Mouse (Mus musculus) gastrocnemius, postnatal 36 days (tissue): ENCODE measurements around the gene Zfp113. TPM values are rescaled to one million over a fixed set of nuclear protein-coding genes. Genes with fewer than 3 reads are reported as not detected.
A peak's percentile ranks its signal among the peaks of the same experiment; 100 is the strongest.

Experiments
- DNase-seq, 2 experiments: peaks; one replicate each; pipeline ENCODE4 v3.0.0; 2022
- intact Hi-C: fragments of 180-260 bp; cut with DNase I; formaldehyde crosslinking; loops from one replicate; pipeline ENCODE4 v1.15.1; 2025
- long read RNA-seq, 2 experiments: library from polyadenylated mRNA; stranded (forward); transcript quantifications; one replicate each; pipeline ENCODE4 v2.0.0; 2021
- total RNA-seq, 2 experiments: library from RNA; stranded (reverse); gene quantifications; 2 replicates each; pipeline ENCODE4 v1.2.3; 2021

Gene Zfp113
- 1 to 10 TPM; 2.5 to 5.4 TPM for total RNA-seq
- long read RNA-seq, experiment 1 = 0 reads
- long read RNA-seq, experiment 2, full-length matches to known transcripts = 3 of 4 reads
- long read RNA-seq, experiment 2, partial matches to known transcripts = 0 of 4 reads
- long read RNA-seq, experiment 2, other reads (novel, unspliced or antisense) = 1 of 4 reads

DNA sequence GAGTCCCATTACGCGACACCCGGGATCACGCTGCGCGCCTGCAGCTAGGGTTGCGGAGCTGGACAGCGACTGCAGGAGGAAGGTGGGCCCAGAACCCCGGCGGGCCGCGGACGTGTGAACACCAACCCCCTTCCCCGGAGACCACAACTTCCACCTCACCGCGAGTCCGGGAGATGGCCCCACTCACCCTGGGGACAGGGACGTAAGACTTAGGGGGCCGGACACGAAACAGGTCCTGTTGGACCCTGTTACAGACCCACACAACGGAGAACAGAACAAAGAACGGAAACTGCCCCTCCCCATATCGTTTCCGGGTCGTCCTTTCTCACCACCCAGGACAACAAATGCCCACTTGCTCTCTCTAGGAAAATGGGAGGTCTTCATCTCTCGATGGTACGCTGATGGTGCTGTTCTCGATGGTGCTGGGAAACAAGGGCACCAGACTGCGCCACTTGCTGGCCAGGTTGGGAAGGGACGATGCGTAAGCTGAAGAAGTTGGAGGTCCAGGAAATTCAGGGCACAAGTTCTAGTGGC lies at the start of gene Zfp113:
TSS of gene Zfp113 (minus strand) at position 302 of the 534 bp plus-strand sequence.
- intact Hi-C loops = no loop called here
- DNase-seq = peak; percentile 72 to 77

DNA sequence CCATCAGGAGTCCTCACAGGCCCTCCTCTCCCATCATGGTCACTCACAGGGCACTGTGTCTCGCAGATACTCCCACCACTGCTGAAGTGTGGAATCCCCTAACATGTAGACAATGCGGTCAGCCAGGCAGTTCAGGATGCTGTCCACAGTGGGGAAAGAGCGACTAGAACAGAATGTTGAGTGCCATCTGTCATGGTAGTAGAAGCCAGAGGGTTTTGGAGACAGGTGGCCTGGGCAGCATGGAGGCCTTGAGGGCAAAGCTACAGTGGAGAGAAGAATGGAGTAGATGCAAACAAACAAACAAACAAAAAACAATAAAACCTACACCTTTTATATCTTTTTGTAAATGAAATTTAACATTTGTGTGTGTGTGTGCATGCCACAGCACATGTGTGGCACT lies 46.5 kb upstream of the Zfp113 start:
- no peak for DNase-seq
- intact Hi-C loops = no loop called here

DNA sequence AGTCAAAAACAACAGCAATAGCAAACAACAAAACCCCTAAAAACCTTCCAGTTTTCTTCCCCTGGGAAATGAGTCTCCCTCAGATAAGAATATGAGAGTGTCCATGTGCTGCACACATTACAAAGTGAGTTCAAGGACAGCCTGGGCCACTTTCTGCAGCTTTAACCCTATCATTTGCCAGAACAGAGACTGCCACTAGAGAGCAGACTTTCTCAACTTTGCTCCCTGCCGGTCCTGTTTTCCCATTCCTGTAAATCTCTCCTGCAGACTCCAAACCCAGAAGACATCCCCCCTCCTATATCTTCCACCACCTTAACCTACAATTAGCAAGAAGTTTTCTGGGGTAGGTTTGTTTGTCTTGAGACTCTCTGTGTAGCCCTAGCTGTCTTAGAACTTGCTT lies 44.0 kb upstream of the Zfp113 start:
- intact Hi-C loops = no loop called here
- DNase-seq = no peak

DNA sequence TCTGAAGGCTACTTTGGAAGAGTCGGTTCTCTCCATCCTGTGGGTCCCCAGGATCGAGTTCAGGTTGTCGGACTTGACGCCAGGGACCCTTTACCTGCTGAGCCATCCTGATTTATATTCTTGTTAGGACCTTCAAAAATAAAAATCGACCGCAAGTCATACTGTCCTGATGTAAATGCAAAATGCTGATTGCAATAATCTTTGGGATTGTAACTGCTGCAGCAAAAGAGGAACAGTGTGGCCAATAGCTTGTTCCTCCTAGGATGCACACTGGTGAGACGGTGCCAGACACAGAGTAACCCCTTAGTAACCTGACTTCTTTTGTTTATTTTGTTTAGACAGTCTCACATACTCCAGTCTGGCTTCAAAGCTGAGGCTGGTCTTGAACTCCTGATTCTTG lies 39.9 kb upstream of the Zfp113 start:
- no peak for DNase-seq
- intact Hi-C loops = no loop called here

DNA sequence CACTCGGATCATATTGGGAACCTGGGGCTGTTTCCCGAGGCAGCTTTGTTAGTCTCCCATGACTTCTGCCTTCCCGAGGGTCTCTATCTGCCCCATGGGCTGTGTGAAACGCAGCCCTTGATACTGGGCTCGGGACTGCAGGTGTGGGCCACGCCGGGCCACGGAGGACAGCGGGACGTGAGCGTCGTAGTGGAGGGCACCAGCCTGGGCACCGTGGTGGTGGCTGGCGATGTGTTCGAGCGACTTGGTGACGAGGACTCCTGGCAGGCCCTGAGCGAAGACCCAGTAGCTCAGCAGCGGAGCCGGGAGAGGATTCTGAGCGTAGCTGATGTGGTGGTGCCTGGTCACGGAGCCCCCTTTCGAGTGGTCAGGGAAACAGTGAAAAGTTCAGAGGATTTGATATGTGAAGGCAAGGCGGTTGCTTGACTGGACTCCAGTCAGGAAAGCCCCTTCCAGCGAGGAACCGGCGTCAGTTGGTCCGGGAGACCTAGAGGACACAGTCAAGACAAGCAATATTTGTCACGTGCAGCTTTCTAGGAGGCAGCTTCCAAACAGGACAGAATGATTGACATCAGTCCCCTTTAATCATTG lies 39.3 kb upstream of the Zfp113 start:
- intact Hi-C loops = no loop called here
- no peak for DNase-seq

DNA sequence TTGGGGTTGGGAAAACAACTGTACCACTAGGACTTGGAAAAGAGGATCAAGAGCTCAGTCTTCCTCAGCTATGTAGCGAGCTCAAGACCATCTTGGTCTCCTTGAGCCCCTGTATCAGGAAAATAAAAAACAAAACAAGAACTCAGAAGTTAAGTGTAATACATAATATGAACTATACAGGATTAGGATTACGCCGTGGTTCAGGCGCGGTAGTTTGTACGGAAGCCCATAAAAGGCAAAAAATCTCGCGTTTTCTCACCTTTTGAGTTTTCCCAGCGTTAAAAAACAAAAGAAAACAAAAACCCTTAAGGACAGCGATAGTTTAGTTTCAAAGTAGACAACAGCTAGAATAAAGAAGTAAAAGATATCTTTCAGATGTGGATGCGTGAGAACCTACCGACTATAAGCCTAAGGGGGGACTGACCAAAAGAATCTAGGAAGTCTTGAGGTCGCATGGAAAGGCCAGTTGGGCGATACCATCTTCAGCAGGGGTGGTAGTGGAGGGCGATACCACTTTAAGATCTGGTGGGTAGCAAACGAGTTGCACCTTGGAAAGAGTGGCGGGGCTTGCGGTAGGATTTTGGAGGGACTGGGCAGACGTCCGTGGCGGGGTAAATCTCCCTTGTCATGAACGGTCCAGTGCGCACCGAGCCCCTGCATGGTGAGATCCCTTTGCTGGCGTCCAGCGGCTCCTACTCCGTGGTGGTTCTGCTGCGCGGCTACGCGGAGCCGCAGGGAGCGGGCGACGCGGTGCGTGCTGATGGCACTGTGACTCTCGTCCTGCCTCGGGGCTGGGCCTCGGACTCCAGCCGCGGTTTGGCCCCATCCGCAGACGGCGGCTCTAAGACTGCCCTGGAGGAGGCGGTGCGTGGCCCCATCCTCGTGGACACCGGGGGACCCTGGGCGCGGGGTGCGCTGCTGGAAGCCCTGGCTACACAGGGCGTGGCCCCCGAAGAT lies 38.5 kb upstream of the Zfp113 start, which contains the start of gene Mblac1:
TSS of gene Mblac1 (plus strand) at position 544 of the 957 bp plus-strand sequence.
- intact Hi-C loops = no loop called here

DNA sequence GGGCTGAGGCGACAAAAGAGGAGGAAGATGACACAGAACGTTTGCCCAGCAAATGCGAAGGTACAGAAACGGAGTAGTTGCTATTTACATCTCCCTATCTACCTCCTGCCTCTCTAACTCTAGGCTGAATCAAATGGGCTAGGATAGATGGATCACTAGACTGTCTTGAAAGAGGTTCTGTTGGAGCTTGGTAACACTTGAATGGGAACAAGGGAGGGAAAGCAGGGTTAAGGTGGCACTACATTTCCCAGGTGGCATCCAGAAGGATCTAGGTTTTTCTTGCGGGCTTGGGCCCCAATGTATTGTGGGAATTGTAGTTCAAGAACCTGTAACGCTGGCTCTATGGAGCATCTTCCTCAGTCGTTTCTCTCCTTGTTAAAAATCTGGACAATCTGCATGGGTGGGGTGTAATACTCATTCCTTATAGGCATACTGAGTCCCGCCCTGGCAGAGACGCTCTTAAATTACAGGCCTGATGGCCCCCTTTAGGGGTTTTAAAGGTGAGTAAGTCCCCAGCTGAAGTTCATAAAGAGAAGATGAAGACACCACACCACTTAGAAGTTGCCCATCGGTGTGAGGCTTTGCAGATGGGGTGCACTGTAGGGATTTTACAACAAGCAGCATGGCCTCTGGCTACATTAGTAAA lies 32.2 kb upstream of the Zfp113 start:
- intact Hi-C loops = no loop called here
- DNase-seq = peak in 1 of 2 experiments; percentile 50

More for the DNA sequence above, 38.5 kb upstream of the Zfp113 start, which contains the start of gene Mblac1:
- DNase-seq = peak; percentile 72 to 79

DNA sequence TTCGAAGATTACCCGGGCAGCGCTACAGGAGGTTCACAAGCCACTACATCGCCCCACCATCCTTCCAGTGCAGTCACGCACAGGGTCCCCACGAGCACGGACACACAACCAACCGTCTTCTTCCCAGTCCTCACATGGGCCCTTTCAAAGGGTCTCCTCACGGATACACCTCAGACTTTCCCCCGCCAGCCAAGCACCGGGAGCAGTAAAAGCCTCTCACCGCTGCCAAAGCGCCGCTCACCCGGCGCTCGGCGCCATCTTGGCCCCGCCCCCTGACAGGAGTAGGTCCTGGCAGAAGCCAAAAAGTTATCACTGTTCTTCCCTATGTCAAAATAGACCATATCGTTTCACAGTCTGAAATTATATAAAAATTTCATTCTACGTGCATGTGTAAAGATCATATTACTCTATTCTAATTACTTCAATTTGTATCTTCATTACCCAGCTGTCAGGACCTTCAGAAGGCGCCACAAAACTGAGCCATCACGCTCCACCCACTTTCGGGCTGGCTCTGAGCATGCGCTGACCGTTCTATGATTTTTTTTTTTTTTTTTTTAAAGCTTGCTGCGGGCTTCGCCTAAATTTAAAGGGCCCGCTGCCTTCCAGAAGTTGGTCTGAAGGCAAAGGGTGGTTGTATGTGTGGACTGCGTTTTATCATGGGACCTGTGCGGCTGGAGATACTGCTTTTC lies 31.6 kb upstream of the Zfp113 start, which contains the start of the genes Taf6 and Cnpy4:
TSS of gene Taf6 (minus strand) at position 502 of the 689 bp plus-strand sequence.
TSS of gene Cnpy4 (plus strand) at position 536 of the 689 bp plus-strand sequence.
- peak; percentile 73 to 74 for DNase-seq
- intact Hi-C loops = no loop called here

DNA sequence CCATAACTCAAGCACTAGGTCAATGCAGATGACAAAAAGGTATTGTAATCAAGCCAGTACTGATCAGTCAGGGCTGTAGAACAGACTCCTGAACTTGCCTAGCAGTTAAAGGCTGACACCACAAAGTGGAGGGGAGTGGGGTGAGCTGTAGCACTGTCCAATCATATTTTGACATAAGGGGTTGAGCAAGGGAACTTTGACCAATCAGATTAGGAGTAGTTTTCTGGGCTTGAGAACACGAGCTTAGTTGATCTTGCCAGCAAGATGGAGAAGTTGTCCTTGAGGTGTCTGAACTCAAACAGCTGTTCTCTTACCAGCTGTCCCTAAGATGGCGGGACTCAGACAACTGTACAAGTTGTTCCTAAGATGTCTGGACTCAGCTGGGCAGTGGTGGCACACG lies 17.7 kb upstream of the Zfp113 start:
- no peak for DNase-seq
- intact Hi-C loops = no loop called here

DNA sequence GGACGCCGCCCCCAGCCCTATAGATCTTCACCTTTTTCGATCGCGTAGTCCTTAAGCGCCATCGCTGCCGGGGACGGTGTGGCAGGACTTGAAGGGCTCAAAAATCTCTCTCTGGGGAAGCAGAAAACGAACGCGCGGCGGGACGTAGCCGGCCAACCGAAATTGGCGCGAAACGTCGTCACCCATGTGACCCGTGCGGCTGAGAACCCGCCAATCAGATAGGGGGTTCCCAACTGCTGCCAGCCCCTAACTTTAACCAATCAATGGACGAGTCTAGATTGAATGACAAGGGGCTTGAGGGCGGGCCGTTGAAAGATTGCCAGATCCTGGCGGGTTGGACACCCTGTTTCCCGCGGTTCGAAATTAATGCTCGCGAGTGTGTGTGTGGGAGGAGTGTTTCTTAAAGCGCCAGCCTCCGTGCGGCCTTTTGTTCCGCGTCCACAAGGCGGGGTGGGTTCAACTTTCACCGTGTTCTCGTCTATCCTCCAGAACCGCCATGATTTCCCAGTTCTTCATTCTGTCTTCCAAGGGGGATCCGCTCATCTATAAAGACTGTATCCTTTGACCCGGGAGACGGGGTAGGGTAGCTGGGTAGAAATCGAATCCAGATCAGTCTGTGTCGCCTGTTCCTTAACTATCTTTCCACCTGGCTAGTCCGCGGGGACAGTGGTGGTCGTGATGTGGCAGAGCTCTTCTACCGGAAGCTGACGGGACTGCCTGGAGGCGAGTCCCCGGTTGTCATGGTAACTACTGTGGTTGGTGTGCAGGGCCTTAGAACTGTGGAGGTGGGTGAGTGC lies 16.3 kb upstream of the Zfp113 start, which contains the start of the genes Ap4m1 and Mcm7:
TSS of gene Ap4m1 (plus strand) at position 308 of the 797 bp plus-strand sequence.
TSS of gene Mcm7 (minus strand) at position 728 of the 797 bp plus-strand sequence.
- intact Hi-C loops = no loop called here
- DNase-seq = peak; percentile 97 to 99

DNA sequence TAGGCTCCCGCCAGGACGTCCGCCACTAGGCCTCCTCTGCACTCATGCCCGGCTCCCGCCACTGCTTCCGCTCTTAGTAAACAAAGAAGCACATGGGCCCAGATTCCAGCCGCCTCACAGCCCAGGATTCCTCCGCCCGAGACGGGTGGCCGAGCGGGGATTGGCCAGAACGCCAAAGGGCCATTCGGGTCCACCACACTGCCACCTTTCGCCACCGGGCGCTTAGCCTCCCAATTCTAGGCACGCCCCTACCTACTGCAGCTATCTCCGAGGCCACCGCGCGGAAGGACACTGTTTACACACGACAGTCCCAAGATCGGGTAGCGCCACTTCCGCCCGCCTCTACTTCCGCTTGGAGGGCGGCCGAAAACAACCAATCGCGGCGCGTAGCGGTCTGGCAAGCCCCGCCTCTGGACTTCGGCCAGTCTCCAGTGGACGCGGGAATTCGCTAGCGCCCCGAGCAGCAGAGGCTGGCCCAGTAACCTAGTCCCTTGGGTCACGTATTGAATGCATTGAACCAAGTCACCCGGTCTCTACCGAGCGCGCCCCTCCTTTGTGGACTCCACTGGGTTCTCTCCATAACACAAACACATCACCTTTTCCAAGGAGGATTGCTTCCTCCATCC lies 15.5 kb upstream of the Zfp113 start:
- peak; percentile 96 for DNase-seq
- intact Hi-C loops = no loop called here

DNA sequence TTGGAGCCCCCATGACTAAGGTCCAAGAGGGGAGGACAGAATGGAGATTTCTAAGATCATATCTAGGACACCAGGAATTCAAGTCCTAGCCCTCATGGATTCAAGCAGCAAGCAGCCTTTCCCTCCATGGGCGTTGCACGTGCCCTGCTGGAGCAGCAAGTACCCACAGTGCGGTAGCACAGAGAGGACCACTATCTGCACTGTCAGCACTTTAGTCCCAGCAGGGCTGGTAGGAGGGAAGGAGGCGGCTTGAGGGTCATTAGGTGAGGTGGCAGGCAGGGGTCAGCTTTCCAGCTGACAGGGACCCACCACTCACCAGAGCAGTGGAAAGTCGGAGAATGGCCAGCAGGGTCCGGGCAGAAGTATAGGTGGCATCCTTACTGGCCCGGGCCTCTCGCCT lies 10.1 kb upstream of the Zfp113 start:
- intact Hi-C loops = no loop called here
- no peak for DNase-seq

DNA sequence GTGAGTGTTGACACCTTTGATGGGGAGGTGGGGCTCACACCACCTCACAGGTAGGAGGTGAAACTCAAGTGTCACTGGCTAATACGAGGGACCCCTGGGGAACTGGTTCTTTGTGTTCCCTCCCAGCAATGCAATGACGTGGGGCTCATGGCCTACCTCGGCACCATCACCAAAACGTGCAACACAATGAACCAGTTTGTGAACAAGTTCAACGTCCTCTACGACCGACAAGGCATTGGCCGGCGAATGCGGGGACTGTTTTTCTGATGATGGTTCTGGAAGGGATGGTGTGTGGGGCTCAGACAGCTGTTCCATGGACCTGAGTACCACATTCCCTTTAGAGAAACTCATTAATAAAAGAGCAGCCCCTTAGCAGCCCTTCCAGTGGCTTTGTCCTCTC lies 8.1 kb upstream of the Zfp113 start:
- no peak for DNase-seq
- intact Hi-C loops = no loop called here

DNA sequence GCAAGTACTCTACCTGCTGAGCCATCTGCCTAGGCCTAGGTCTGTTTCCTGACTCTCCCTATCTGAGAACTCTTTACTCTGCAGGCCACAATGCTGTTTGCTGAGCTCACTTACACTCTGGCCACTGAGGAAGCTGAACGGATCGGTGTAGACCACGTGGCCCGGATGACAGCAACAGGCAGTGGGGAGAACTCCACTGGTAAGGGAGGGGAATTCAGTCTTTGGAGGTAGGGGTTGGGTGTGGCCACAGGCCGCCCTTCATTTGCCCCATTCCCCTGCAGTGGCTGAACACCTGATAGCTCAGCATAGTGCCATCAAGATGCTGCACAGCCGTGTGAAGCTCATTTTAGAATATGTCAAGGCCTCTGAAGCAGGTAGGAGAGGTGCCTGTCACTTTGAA lies 7.5 kb upstream of the Zfp113 start:
- no peak for DNase-seq
- intact Hi-C loops = no loop called here

DNA sequence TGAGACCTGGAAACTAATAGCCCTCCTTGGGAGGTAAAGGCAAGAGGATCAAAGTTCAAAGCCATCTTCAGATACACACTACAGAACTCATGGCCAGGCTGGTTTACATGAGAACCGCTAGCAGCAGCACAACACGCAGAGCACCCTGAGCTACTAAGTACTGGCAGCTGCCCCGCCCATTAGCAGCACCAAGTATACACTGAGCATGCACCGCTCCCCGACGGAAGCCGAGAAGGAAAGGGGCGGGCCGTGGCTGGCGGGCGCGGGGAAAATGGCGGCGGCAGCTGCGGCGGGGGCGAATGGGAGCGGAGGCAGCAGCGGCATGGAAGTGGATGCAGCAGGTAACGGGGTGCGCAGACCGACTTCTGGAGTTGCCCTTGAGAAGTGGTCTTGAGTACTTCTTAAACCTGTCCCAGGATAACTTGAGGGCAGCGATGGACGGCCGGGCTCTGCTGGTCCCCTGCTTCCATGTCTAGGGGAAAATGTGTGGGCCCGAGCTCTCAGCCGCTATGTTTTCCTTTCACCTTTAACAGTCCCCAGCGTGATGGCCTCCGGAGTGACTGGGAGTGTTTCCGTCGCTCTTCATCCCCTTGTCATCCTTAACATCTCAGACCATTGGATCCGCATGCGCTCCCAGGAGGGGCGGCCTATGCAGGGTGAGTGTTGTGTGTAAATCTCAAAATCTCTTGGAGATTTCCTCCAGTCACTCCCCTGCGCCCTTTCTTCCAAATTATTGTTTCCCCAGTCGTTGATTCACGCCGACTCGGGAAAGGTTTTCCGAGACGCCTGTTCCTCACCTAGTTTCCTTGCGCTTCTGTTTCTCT lies 5.5 kb upstream of the Zfp113 start, which contains the start of gene Cops6:
TSS of gene Cops6 (plus strand) at position 230 of the 824 bp plus-strand sequence.
- peak; percentile 86 to 92 for DNase-seq
- intact Hi-C loops = loop anchor here (2.0 kb wide), 1 partner anchor 44 kb away; the partner anchor contains the start of gene Zscan21

DNA sequence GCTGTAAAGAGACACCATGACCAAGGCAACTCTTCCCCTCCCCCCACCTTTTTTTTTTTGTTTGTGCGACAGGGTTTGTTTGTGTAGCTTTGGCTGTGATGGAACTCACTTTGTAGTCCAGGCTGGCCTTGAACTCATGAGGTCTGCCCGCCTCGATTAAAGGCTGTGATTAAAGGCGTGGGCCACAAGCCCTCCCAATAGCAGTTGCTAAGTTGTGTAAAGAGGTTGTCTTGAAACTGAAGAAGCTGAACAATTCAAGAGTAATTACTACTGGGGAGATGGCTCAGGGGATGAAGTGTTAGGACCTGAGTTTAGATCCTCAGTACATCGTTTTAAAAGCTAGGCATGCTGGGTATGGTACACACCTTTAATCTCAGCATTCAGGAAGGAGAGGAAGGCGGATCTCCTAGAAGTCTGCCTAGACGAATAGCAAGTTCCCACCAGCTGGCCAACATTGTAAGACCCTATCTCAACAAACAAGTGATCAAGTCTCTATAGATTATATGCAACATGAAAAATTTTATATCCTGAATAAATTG lies 4.7 kb upstream of the Zfp113 start:
- intact Hi-C loops = loop anchor here (2.0 kb wide), 1 partner anchor 43 kb away; the partner anchor contains the start of gene Zscan21
- no peak for DNase-seq

DNA sequence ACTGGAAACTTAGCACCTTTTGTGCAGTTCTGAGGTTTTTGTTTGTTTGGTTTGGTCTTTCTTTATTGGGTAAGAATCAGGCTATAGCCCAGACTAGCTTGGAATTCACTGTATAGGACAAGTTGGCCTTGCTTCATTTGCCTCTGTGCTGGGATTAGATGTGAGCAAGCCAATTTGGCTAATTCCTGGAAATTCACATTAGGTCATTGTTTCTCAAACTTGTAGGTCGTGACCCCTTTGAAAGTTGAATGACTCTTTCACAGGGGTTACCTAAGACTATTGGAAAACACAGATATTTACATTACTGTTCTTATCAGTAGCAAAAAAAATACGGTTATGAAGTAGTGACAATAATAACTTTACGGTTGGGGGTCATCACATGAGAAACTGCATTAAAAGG lies 1.2 kb downstream of the Zfp113 start:
- no peak for DNase-seq
- intact Hi-C loops = loop anchor here (5.0 kb wide), 1 partner anchor 67 kb away; the partner anchor contains the start of gene Zkscan1
